Mouse (Mus musculus): ENCODE measurements at regions not wholly inside any gene's neighbourhood (a gene's known extent, or its start where the extent isn't known, plus 50 kb on each side); places are given as distances from the start of the nearest gene placed in this dataset.

- TF ChIP-seq POLR2A (IDR thresholded peaks at IDR 0.05; ENCODE audit: low read depth, low read length): no peak
- TF ChIP-seq CTCF (conservative IDR thresholded peaks at IDR 0.05; ENCODE audit: insufficient read depth, insufficient read length, low read depth, low read length): no peak
Measured at GRCm38 (mm10) chr9:61695821-61696220, 218.5 kb downstream of the Rplp1 start.
